Mouse (Mus musculus): ENCODE data around the gene Retreg3. TPM values are rescaled to one million over a fixed set of nuclear protein-coding genes. Genes with fewer than 3 reads are reported as not detected.

Retreg3 gene
- total and polyA plus RNA-seq, 3 experiments = 28.5 to 31.8 (median 31.0) TPM

- TF ChIP-seq CTCF (IDR thresholded peaks at IDR 0.05) (peak; percentile 94), EP300 (IDR thresholded peaks at IDR 0.05; ENCODE audit: insufficient read depth, low read depth, low read length) (peak; percentile 98), POLR2A (IDR thresholded peaks at IDR 0.05; ENCODE audit: insufficient read depth, low read depth, low read length) (no peak)
- 14% methylated on average over 18 of the region's 18 CpGs for WGBS
- Histone ChIP-seq H3K27me3 (ENCODE audit: control insufficient read depth, insufficient read depth, low read length) (no peaks in the 10 kb centered on the region), H3K4me3 (peak overlapping the region; percentile 22), H3K79me2 (replicated peaks; ENCODE audit: control insufficient read depth, insufficient read depth, low read length) (no peaks in the 10 kb centered on the region), H3K27ac (peak overlapping the region; percentile 57), H3K9ac (ENCODE audit: low read depth, low read length) (0 out of 2 replicates have a peak overlapping the region, but pooled peaks have one; percentile 5), H3K36me3 (ENCODE audit: control insufficient read depth, insufficient read depth, low read length) (peaks cover 8% of the 10 kb centered on the region; the same call in 1 of the 2 replicates), H3K4me1 (ENCODE audit: control insufficient read depth, insufficient read depth, low read length) (peaks cover 19% of the 10 kb centered on the region)
- intact Hi-C loops (cut with DNase I) = loop anchor here (1.0 to 10.0 kb wide), 4 partner anchors 84 to 492 kb away; partner anchors contain the start of gene Cnp
- DNase-seq = peak; percentile 83 to 85
Measured at GRCm38 (mm10) chr11:101066549-101067412, 52.9 kb downstream of the Retreg3 start.

- H3K36me3 ChIP-seq (ENCODE audit: control insufficient read depth, insufficient read depth, low read length) = peaks cover 11% of the 10 kb centered on the region; the same call in 1 of the 2 replicates
- H3K9ac ChIP-seq (ENCODE audit: low read depth, low read length) = no peak overlapping the region
- DNase-seq = no peak
- peaks cover 30% of the 10 kb centered on the region for H3K4me1 ChIP-seq (ENCODE audit: control insufficient read depth, insufficient read depth, low read length)
- TF ChIP-seq EP300 (IDR thresholded peaks at IDR 0.05; ENCODE audit: insufficient read depth, low read depth, low read length) (no peak), POLR2A (IDR thresholded peaks at IDR 0.05; ENCODE audit: insufficient read depth, low read depth, low read length) (no peak), CTCF (IDR thresholded peaks at IDR 0.05) (no peak)
- 86% methylated on average over 9 of the region's 9 CpGs for WGBS
- H3K27ac ChIP-seq = peak overlapping the region; percentile 99
- H3K27me3 ChIP-seq (ENCODE audit: control insufficient read depth, insufficient read depth, low read length) = no peaks in the 10 kb centered on the region
- intact Hi-C loops (cut with DNase I) = loop anchor here (10.0 kb wide), 2 partner anchors 340 to 490 kb away; partner anchors contain the start of gene Cnp
- H3K79me2 ChIP-seq (replicated peaks; ENCODE audit: control insufficient read depth, insufficient read depth, low read length) = no peaks in the 10 kb centered on the region
- no peak overlapping the region for H3K4me3 ChIP-seq
Measured at GRCm38 (mm10) chr11:101065002-101065401, 54.7 kb downstream of the Retreg3 start.

- intact Hi-C loops (cut with DNase I) = loop anchor here (5.0 to 10.0 kb wide), 3 partner anchors 340 to 667 kb away; partner anchors contain the start of genes Cnp and Jup
- H3K4me1 ChIP-seq (ENCODE audit: control insufficient read depth, insufficient read depth, low read length) = peaks cover 35% of the 10 kb centered on the region
Measured at GRCm38 (mm10) chr11:101064462-101064861, 55.2 kb downstream of the Retreg3 start.

GRCm38 (mm10) chr11:101063676-101064327 is 55.9 kb downstream of the Retreg3 start:
- Histone ChIP-seq H3K36me3 (ENCODE audit: control insufficient read depth, insufficient read depth, low read length) (peaks cover 17% of the 10 kb centered on the region; the same call in 1 of the 2 replicates), H3K9ac (ENCODE audit: low read depth, low read length) (peak overlapping the region; percentile 25; the same call in 1 of the 2 replicates), H3K4me1 (ENCODE audit: control insufficient read depth, insufficient read depth, low read length) (peaks cover 37% of the 10 kb centered on the region), H3K4me3 (no peak overlapping the region), H3K27me3 (ENCODE audit: control insufficient read depth, insufficient read depth, low read length) (no peaks in the 10 kb centered on the region), H3K27ac (peak overlapping the region; percentile 99), H3K79me2 (replicated peaks; ENCODE audit: control insufficient read depth, insufficient read depth, low read length) (no peaks in the 10 kb centered on the region)
- intact Hi-C loops (cut with DNase I) = loop anchor here (5.0 to 10.0 kb wide), 3 partner anchors 339 to 667 kb away; partner anchors contain the start of genes Cnp and Jup
- WGBS = 1% methylated on average over 12 of the region's 12 CpGs
- peak; percentile 77 to 90 for DNase-seq
- no peak for TF ChIP-seq CTCF (IDR thresholded peaks at IDR 0.05)
- TF ChIP-seq POLR2A (IDR thresholded peaks at IDR 0.05; ENCODE audit: insufficient read depth, low read depth, low read length) = 0 out of 2 replicates have a peak, but pooled peaks have one; percentile 44
- TF ChIP-seq EP300 (IDR thresholded peaks at IDR 0.05; ENCODE audit: insufficient read depth, low read depth, low read length) = peak; percentile 50; the same call in 1 of the 2 replicates

More at GRCm38 (mm10) chr11:101064462-101064861, 55.2 kb downstream of the Retreg3 start:
- H3K9ac ChIP-seq (ENCODE audit: low read depth, low read length) = no peak overlapping the region
- H3K36me3 ChIP-seq (ENCODE audit: control insufficient read depth, insufficient read depth, low read length) = peaks cover 16% of the 10 kb centered on the region; the same call in 1 of the 2 replicates
- H3K27me3 ChIP-seq (ENCODE audit: control insufficient read depth, insufficient read depth, low read length) = no peaks in the 10 kb centered on the region
- no peaks in the 10 kb centered on the region for H3K79me2 ChIP-seq (replicated peaks; ENCODE audit: control insufficient read depth, insufficient read depth, low read length)
- TF ChIP-seq POLR2A (IDR thresholded peaks at IDR 0.05; ENCODE audit: insufficient read depth, low read depth, low read length) (no peak), CTCF (IDR thresholded peaks at IDR 0.05) (no peak), EP300 (IDR thresholded peaks at IDR 0.05; ENCODE audit: insufficient read depth, low read depth, low read length) (no peak)
- WGBS = 37% methylated on average over 4 of the region's 4 CpGs
- no peak for DNase-seq
- H3K27ac ChIP-seq = peak overlapping the region; percentile 99
- H3K4me3 ChIP-seq = no peak overlapping the region

- TF ChIP-seq EP300 (IDR thresholded peaks at IDR 0.05; ENCODE audit: insufficient read depth, low read depth, low read length) (no peak), POLR2A (IDR thresholded peaks at IDR 0.05; ENCODE audit: insufficient read depth, low read depth, low read length) (no peak), CTCF (IDR thresholded peaks at IDR 0.05) (no peak)
- Histone ChIP-seq H3K9ac (ENCODE audit: low read depth, low read length) (peak overlapping the region; percentile 25), H3K79me2 (replicated peaks; ENCODE audit: control insufficient read depth, insufficient read depth, low read length) (no peaks in the 10 kb centered on the region), H3K4me1 (ENCODE audit: control insufficient read depth, insufficient read depth, low read length) (peaks cover 39% of the 10 kb centered on the region), H3K4me3 (no peak overlapping the region), H3K27ac (peak overlapping the region; percentile 99), H3K36me3 (ENCODE audit: control insufficient read depth, insufficient read depth, low read length) (peaks cover 20% of the 10 kb centered on the region; the same call in 1 of the 2 replicates), H3K27me3 (ENCODE audit: control insufficient read depth, insufficient read depth, low read length) (no peaks in the 10 kb centered on the region)
- WGBS = 46% methylated on average over 14 of the region's 14 CpGs
- DNase-seq = peak in 1 of 2 experiments; percentile 56
- intact Hi-C loops (cut with DNase I) = loop anchor here (5.0 to 10.0 kb wide), 3 partner anchors 338 to 666 kb away; partner anchors contain the start of genes Cnp and Jup
Measured at GRCm38 (mm10) chr11:101062971-101063675, 56.6 kb downstream of the Retreg3 start.

Measured in heart, adult 2 months (tissue).